Mouse (Mus musculus) C2C12 (cell line): ENCODE results near the gene Rmi2.

ENCODE experiments used
- CEBPB ChIP-seq: IDR thresholded peaks from one replicate; pipeline ENCODE4 v1.6.1; 2011; ENCODE audit warnings: low read depth, mild to moderate bottlenecking, control low read depth, moderate library complexity
- CTCF ChIP-seq: IDR thresholded peaks from one replicate; pipeline ENCODE4 v1.5.1; 2011; ENCODE audit not compliant: control insufficient read depth, insufficient read depth, insufficient read length
- FOSL1 ChIP-seq: IDR thresholded peaks from one replicate; pipeline ENCODE4 v1.8.0; 2011; ENCODE audit warnings: mild to moderate bottlenecking, low read length; ENCODE audit not compliant: poor library complexity, insufficient read depth, severe bottlenecking
- MAX ChIP-seq: IDR thresholded peaks from one replicate; pipeline ENCODE4 v1.6.1; 2011; ENCODE audit warnings: mild to moderate bottlenecking, control low read depth
- MYOG ChIP-seq: IDR thresholded peaks from one replicate; pipeline ENCODE4 v1.6.1; 2011; ENCODE audit not compliant: control insufficient read depth, insufficient read length; ENCODE audit errors: extremely low read depth
- USF1 ChIP-seq: IDR thresholded peaks from one replicate; pipeline ENCODE4 v1.6.1; 2011; ENCODE audit warnings: low read depth, mild to moderate bottlenecking, control low read depth, moderate library complexity

DNA sequence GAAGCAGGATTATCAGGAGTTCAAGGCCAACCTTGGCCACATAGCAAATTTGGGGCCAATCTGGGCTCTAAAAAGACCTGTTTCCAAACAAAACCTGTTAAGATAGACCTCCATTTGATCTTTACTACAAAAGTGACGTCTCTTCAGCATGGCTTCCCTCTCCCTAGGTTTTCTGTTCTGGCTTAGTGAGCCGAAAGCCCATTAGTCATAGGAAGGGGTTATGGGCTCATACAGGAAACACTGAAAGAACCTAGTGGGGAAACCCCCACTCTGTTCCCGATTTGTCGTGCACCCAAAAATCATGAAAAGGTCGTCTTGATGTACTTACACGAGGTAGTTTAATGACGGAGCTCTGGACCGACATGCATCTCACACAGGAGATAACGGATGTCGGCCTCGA lies 102.6 kb downstream of the Rmi2 start:
- TF ChIP-seq CTCF: no peak
- TF ChIP-seq MAX: no peak
- TF ChIP-seq MYOG: no peak
- TF ChIP-seq FOSL1: no peak
- no peak for TF ChIP-seq USF1
- TF ChIP-seq CEBPB: no peak
